Mouse (Mus musculus): ENCODE data around the gene Vmn1r179. TPM values are rescaled to one million over a fixed set of nuclear protein-coding genes. Genes with fewer than 3 reads are reported as not detected.
"Not testable (repeated sequence)": the region's sequence is repeated elsewhere in the genome, so short reads cannot be mapped to it uniquely, and the experiment has no call there.

The Vmn1r179 gene
- polyA plus RNA-seq (2012; rRNA removed), result not detected in 2 replicates

DNA sequence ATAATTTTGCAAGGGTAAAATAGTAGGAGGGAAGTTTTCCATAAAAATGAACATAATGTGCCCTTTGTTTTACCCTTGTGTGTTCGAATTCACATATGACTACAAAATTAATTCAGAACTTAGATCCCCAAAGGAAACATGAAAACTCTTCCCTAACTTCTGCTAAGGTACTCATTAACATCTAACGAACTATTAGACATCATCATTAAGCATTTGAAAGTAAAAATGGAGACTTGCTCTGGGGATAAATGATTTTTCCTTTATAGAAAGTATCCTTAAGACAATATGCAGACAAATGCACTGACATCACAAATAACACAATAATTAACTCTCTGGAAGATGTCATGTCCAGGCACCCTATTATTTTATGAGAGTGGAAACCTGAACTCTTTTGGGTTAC is at the start of gene Vmn1r179:
Gene Vmn1r179 (plus strand): TSS at position 301 of the 400 bp plus-strand sequence.
- DNase-seq, result no peak
- TF ChIP-seq CTCF (IDR thresholded peaks at IDR 0.05; ENCODE audit: borderline replicate concordance, insufficient read depth, low read depth, low read length), result no peak
- TF ChIP-seq POLR2A (IDR thresholded peaks at IDR 0.05; ENCODE audit: borderline replicate concordance, insufficient read depth, low read length), result no peak
- 30% methylated on average over 2 of the region's 2 CpGs for WGBS
- H3K4me3 ChIP-seq (replicated peaks; ENCODE audit: insufficient read depth, low read depth, low read length), result no peak within 1 kb of the TSS
- no peaks in the 10 kb centered on the region for H3K27me3 ChIP-seq (ENCODE audit: control insufficient read depth, insufficient read depth, low read length)
- H3K4me1 ChIP-seq (ENCODE audit: control insufficient read depth, insufficient read depth, low read length), result no peaks in the 10 kb centered on the region
- H3K27ac ChIP-seq (ENCODE audit: insufficient read depth, low read length), result no peak within 1 kb of the TSS

DNA sequence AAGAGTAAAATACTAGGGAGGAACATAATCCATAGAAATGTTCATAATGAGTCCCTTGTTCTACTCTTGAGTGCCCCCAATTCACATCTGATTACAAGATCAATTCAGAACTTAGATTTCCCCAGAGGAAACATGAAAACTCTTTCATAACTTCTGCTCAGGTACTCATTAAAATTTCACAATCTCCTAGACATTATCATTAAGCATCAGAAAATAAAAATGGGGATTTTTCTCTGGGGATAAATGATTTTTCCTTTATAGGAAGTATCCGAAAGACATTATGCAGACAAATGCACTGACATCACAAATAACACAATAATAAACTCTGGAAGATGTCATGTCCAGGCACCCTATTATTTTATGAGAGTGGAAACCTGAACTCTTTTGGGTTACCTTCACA is 35.1 kb upstream of the Vmn1r179 start, which contains the start of gene Vmn1r178:
Gene Vmn1r178 (plus strand): TSS at position 301 of the 400 bp plus-strand sequence.
- Histone ChIP-seq H3K4me3 (replicated peaks; ENCODE audit: insufficient read depth, low read depth, low read length) (no peak within 1 kb of the TSS), H3K27ac (ENCODE audit: insufficient read depth, low read length) (no peak within 1 kb of the TSS), H3K27me3 (ENCODE audit: control insufficient read depth, insufficient read depth, low read length) (no peaks in the 10 kb centered on the region), H3K4me1 (ENCODE audit: control insufficient read depth, insufficient read depth, low read length) (no peaks in the 10 kb centered on the region)
- 84% methylated on average over 1 of the region's 1 CpGs for WGBS
- no peak for TF ChIP-seq POLR2A (IDR thresholded peaks at IDR 0.05; ENCODE audit: borderline replicate concordance, insufficient read depth, low read length)
- TF ChIP-seq CTCF (IDR thresholded peaks at IDR 0.05; ENCODE audit: borderline replicate concordance, insufficient read depth, low read depth, low read length), result no peak
- no peak for DNase-seq

- DNase-seq, result no peak
- TF ChIP-seq CTCF (IDR thresholded peaks at IDR 0.05; ENCODE audit: borderline replicate concordance, insufficient read depth, low read depth, low read length) (no peak), POLR2A (IDR thresholded peaks at IDR 0.05; ENCODE audit: borderline replicate concordance, insufficient read depth, low read length) (no peak)
These were observed 23.6 kb downstream of the Vmn1r179 start, which contains the start of gene Vmn1r180 for GRCm38 (mm10) chr7:23950332-23950731. Gene Vmn1r180 (plus strand): TSS chr7:23950632.

DNA sequence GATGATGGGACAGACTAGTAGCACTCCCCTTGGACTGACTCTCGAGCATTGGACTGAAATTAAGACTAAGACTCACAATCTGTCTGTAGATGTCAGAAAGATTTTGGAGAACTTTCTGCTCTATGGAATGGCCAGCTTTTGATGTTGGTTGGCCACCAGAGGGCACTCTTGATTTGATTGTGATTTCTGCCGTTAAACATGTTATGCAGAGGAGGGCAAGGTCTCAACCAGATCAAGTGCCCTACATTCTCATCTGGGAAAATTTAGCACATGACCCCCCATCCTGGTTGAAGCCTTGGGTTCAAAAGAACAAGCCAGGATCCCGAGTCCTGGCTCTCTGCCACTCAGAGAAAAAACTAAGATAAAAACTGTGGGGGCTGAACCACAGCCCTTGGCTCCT is 41.3 kb downstream of the Vmn1r179 start:
- H3K4me1 ChIP-seq (ENCODE audit: control insufficient read depth, insufficient read depth, low read length); H3K27me3 ChIP-seq (ENCODE audit: control insufficient read depth, insufficient read depth, low read length); H3K27ac ChIP-seq (ENCODE audit: insufficient read depth, low read length); H3K4me3 ChIP-seq (replicated peaks; ENCODE audit: insufficient read depth, low read depth, low read length): not testable (repeated sequence)
- 42% methylated on average over 3 of the region's 3 CpGs for WGBS
- peak; percentile 14 for DNase-seq

More at GRCm38 (mm10) chr7:23950332-23950731, 23.6 kb downstream of the Vmn1r179 start, which contains the start of gene Vmn1r180:
- no peak within 1 kb of the TSS for H3K4me3 ChIP-seq (replicated peaks; ENCODE audit: insufficient read depth, low read depth, low read length)
- H3K4me1 ChIP-seq (ENCODE audit: control insufficient read depth, insufficient read depth, low read length), result no peaks in the 10 kb centered on the region
- no peak within 1 kb of the TSS for H3K27ac ChIP-seq (ENCODE audit: insufficient read depth, low read length)
- no peaks in the 10 kb centered on the region for H3K27me3 ChIP-seq (ENCODE audit: control insufficient read depth, insufficient read depth, low read length)

DNA sequence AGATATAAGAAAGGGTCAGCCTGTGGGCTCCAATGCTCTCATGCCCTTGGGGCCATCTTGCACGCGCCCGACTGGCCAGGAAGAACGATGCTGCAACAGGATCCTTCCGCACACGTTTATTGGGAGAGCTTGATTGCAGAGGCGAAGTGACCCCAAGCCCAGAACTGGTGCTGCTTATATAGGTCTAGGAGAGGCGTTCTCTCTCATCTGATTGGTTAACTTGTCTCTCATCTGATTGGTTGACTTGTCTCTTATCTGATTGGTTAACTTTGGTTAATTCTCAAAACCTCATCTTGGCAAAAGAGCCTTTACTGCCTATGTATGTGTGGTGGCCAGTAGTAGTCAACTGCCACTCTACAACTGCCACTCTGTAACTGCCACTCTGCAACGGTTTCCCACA is 47.5 kb downstream of the Vmn1r179 start, which contains the start of gene Vmn1r181:
Gene Vmn1r181 (plus strand): TSS at position 301 of the 400 bp plus-strand sequence.
- not testable (repeated sequence) for H3K27me3 ChIP-seq (ENCODE audit: control insufficient read depth, insufficient read depth, low read length); H3K27ac ChIP-seq (ENCODE audit: insufficient read depth, low read length); H3K4me3 ChIP-seq (replicated peaks; ENCODE audit: insufficient read depth, low read depth, low read length); DNase-seq; H3K4me1 ChIP-seq (ENCODE audit: control insufficient read depth, insufficient read depth, low read length)
- WGBS, result 80% methylated on average over 9 of the region's 9 CpGs

Other genes starting within 250 kb of the Vmn1r179 start
- not detected in 2 replicates for gene Vmn1r173, start 226.3 kb upstream of the Vmn1r179 start, polyA plus RNA-seq (2012; rRNA removed)
- not detected in 2 replicates for gene Vmn1r174, start 174.7 kb upstream of the Vmn1r179 start, polyA plus RNA-seq (2012; rRNA removed)
- gene Vmn1r175, start 116.3 kb upstream of the Vmn1r179 start, polyA plus RNA-seq (2012; rRNA removed), result not detected in 2 replicates
- gene Vmn1r176, start 89.6 kb upstream of the Vmn1r179 start, polyA plus RNA-seq (2012; rRNA removed), result not detected in 2 replicates
- gene Vmn1r177, start 60.5 kb upstream of the Vmn1r179 start, polyA plus RNA-seq (2012; rRNA removed), result not detected in 2 replicates
- not detected in 2 replicates for gene Vmn1r178, start 35.0 kb upstream of the Vmn1r179 start, polyA plus RNA-seq (2012; rRNA removed)
- not detected in 2 replicates for gene Vmn1r180, start 23.7 kb downstream of the Vmn1r179 start, polyA plus RNA-seq (2012; rRNA removed)
- not detected in 2 replicates for gene Vmn1r181, start 47.6 kb downstream of the Vmn1r179 start, polyA plus RNA-seq (2012; rRNA removed)
- gene V1rd19, start 74.7 kb downstream of the Vmn1r179 start, polyA plus RNA-seq (2012; rRNA removed), result not detected in 2 replicates
- gene Vmn1r183, start 126.3 kb downstream of the Vmn1r179 start, polyA plus RNA-seq (2012; rRNA removed), result not detected in 2 replicates
- 35.3 and 36.3 TPM in 2 replicates for gene Zfp180, start 154.9 kb downstream of the Vmn1r179 start, polyA plus RNA-seq (2012; rRNA removed)
- gene Zfp112, start 185.3 kb downstream of the Vmn1r179 start, polyA plus RNA-seq (2012; rRNA removed), result 7.7 and 8.1 TPM in 2 replicates
- gene Zfp235, start 207.2 kb downstream of the Vmn1r179 start, polyA plus RNA-seq (2012; rRNA removed), result 20.2 and 21.4 TPM in 2 replicates
- gene Zfp114, start 248.1 kb downstream of the Vmn1r179 start, polyA plus RNA-seq (2012; rRNA removed), result 2.2 and 3.0 TPM in 2 replicates

Data from cerebellum, adult 2 months (tissue).